Mouse (Mus musculus) brain, embryonic 14.5 days (tissue): ENCODE results near the gene Pdik1l.

Experiments
- CTCF ChIP-seq: fragments of 200-500 bp; IDR thresholded peaks from 2 replicates; pipeline ENCODE4 v1.5.1; 2012; ENCODE audit warnings: inconsistent platforms, mild to moderate bottlenecking, moderate library complexity, borderline replicate concordance; ENCODE audit not compliant: insufficient read depth, insufficient read length; ENCODE audit errors: extremely low read depth
- POLR2A ChIP-seq: fragments of 200-500 bp; IDR thresholded peaks from 2 replicates; pipeline ENCODE4 v1.6.1; 2012; ENCODE audit warnings: mild to moderate bottlenecking, inconsistent platforms, borderline replicate concordance; ENCODE audit not compliant: poor library complexity, insufficient read depth, insufficient read length, severe bottlenecking; ENCODE audit errors: extremely low read depth

DNA sequence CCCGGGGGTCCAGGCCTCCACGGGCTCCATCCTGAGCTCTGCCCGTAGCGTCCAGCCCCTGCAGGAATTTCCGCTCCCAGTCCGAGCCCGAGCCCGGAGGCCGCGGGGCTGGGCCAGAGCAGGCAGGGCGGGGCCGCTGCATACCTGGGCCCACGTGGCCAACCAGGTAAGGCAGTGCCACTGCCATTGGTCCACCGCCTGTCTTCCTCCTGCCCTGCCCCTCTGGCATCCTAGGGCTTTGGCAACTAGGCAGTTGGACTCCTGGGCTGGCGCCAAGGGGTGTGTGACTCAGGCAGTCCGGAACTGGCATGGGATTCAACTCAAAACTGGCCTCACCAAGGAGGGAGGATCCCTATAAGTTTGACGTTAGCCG lies 49.4 kb downstream of the Pdik1l start, which contains the start of gene Cnksr1:
- TF ChIP-seq CTCF (no peak), POLR2A (no peak)
